Mouse (Mus musculus): ENCODE results near the gene Smtnl1. TPM values are rescaled to one million over a fixed set of nuclear protein-coding genes. Genes with fewer than 3 reads are reported as not detected.
A peak's percentile ranks its signal among the peaks of the same experiment; 100 is the strongest.

Smtnl1 gene
- polyA plus RNA-seq (2016; fragmentation: Nextera tagmentation; extraction: Ambion mirVana): not detected in 2 replicates

DNA sequence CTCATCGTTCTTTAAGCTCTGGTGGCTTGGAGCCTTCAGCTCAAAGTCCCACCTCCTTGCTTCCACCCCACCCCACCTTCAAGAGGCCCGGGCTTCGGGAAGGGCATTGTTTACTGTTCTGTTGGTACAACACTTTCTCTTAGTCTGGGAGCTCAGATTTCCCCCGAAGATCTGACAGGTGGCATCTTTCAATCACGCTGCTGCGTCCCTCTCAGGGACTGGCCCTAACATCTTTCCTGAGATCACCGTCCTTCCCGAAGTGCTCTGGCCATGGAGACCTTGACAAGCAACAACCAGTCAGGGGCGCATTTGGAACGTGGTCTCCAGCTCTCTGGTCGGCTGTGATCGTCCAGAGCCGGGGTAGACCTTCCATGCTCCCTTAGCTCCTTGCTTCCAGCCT lies at the start of gene Smtnl1:
Smtnl1 (minus strand) TSS at position 101 of the 400 bp plus-strand sequence.
- H3K4me3 ChIP-seq: no peak within 1 kb of the TSS

DNA sequence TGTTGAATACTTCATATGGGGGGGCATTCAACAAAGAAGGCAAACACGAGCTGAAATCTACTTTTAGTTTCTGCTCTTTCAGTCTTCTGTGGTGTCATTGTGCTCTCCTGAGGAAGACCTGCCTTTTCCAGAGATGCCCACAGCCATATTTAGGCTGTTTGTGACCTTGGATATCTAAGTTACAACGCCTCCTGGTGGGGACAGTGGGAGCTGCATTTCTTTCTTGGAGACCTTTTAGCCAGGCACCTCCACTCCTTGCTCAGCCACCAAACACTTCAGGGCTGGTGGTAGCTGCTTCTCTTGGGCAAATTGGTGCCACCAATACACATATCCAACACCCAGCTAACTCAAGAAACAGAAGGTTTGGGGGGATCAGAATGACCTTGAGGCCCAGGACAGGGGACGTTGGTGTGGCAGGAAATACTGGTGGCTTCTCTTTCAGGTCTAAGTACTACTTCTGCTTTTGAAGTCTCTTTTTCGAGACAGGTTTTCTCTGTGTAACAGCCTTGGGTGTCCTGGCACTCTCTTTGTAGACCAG lies 48.2 kb upstream of the Smtnl1 start:
- H3K27ac ChIP-seq: no peak overlapping the region
- no peak overlapping the region for H3K4me3 ChIP-seq
- H3K4me1 ChIP-seq: peaks cover 18% of the 10 kb centered on the region
- 59% methylated on average over 4 of the region's 4 CpGs for WGBS
- H3K27me3 ChIP-seq (replicated peaks): peaks cover 98% of the 10 kb centered on the region
- no peak overlapping the region for H3K4me2 ChIP-seq (replicated peaks)
- H3K9ac ChIP-seq: no peak overlapping the region
- H3K9me3 ChIP-seq: no peaks in the 10 kb centered on the region
- ATAC-seq (ENCODE audit: low FRiP score, low read depth): no peak
- H3K36me3 ChIP-seq: no peaks in the 10 kb centered on the region

More for the DNA sequence above, at the start of gene Smtnl1:
- Histone ChIP-seq H3K27me3 (replicated peaks) (0 out of 2 replicates have a peak, but pooled peaks cover 3% of the 10 kb centered on the region), H3K4me1 (peaks cover 2% of the 10 kb centered on the region), H3K4me2 (replicated peaks) (no peak within 1 kb of the TSS), H3K27ac (no peak within 1 kb of the TSS), H3K36me3 (no peaks in the 10 kb centered on the region), H3K9me3 (no peaks in the 10 kb centered on the region), H3K9ac (no peak within 1 kb of the TSS)
- no peak for ATAC-seq (ENCODE audit: low FRiP score, low read depth)
- WGBS: 69% methylated on average over 13 of the region's 13 CpGs

DNA sequence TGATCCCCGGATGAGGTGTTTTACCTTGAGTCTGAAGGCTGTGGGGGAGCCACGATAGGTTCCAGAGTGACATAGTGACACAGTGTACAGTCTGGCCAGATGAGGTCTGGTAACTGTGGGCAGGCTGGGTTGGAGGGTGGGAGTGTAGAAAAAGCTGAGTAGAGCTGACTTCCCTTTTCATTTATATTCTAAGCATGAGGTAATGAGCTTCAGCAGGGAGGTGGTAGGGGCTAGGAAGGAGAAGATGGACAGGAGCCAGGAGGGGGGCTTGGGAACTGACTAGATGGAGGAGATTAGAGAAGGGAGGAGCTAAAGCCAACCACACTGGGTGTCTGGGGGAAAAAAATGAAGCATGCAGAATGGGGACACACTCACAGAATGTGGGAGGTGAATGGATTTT lies 46.5 kb upstream of the Smtnl1 start:
- Histone ChIP-seq H3K36me3 (no peaks in the 10 kb centered on the region), H3K4me1 (peaks cover 22% of the 10 kb centered on the region), H3K9me3 (no peaks in the 10 kb centered on the region), H3K9ac (no peak overlapping the region), H3K27me3 (replicated peaks) (peaks cover 85% of the 10 kb centered on the region), H3K4me2 (replicated peaks) (no peak overlapping the region), H3K4me3 (no peak overlapping the region), H3K27ac (no peak overlapping the region)
- ATAC-seq (ENCODE audit: low FRiP score, low read depth): no peak
- 66% methylated on average over 2 of the region's 2 CpGs for WGBS

DNA sequence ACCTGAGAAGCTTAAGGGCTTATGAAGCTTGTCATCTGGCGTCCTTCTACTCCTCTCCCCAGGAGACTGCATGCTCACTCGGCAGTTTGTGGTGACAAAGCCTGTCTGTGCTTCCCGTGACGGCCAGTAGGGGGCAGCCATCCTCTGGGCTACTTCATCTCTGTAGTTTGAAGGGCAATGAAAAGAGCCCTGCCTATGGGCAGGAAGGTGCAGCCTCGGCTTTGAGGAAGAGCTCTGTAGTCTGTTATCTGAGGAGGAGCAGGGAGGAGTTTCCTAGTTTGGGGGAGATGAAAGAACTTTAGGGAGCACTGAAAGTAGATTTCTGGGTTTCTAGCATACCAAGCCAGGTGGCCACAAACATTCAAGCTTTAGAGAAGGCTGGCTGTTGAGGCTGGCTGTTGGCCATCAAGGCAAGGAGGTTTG lies 46.1 kb upstream of the Smtnl1 start:
- no peak overlapping the region for H3K4me2 ChIP-seq (replicated peaks)
- 10% methylated on average over 5 of the region's 5 CpGs for WGBS
- H3K27ac ChIP-seq: no peak overlapping the region
- no peaks in the 10 kb centered on the region for H3K9me3 ChIP-seq
- no peaks in the 10 kb centered on the region for H3K36me3 ChIP-seq
- peaks cover 22% of the 10 kb centered on the region for H3K4me1 ChIP-seq
- no peak overlapping the region for H3K4me3 ChIP-seq
- no peak overlapping the region for H3K9ac ChIP-seq
- peaks cover 81% of the 10 kb centered on the region for H3K27me3 ChIP-seq (replicated peaks)
- no peak for ATAC-seq (ENCODE audit: low FRiP score, low read depth)

DNA sequence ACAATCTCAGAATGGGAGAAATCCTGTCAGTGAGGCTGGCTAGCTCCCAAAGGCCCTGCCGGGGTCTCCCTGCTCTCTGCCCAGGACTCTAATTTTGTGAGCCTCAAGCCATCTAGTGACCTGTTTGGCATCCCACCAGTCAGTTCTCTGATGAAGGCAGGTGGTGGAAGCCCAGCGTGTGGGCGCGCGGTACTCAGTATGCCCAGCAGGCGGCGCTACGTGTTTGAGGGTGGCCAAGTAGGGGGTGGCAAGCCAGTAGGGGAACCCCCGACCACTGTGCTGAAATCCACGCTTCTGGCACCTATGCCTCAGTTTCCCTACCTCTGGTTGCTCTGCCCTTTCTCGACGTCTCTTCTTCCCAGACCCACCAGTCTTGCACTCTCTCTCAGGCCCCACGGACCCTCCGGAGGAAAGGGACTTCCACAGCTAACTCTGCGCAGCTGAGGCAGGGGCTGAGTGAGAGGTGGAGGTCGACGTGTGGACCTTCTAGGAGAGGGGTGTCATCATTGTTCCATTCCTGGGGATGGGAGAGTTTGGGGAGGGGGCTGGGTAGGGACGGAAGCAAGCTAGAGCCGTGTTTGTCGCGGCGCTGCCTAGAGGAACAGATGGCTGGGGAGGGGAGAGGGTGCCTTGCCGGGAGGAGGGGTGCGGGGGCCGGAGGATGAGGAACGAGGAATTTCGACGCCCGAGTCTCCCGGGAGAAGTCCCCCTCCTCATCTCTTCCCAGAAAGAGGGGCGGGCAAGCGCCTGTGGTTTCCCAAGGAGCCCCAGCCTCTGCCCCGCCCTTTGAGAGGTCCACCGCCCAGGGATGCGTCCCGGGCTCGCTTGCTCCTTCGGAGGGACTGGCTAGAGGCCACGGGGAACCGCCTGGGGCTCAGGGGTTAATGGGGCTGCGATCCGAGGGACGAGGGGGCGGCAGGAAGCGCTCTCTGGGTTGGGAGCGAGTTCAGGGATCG lies 43.4 kb upstream of the Smtnl1 start:
- WGBS: 2% methylated on average over 47 of the region's 47 CpGs
- H3K27me3 ChIP-seq (replicated peaks): peaks cover 54% of the 10 kb centered on the region
- peak overlapping the region; percentile 57; the same call in 1 of the 2 replicates for H3K9ac ChIP-seq
- peaks cover 5% of the 10 kb centered on the region; the same call in 1 of the 2 replicates for H3K36me3 ChIP-seq
- H3K4me1 ChIP-seq: peaks cover 12% of the 10 kb centered on the region
- H3K27ac ChIP-seq: no peak overlapping the region
- peak; percentile 63 for ATAC-seq (ENCODE audit: low FRiP score, low read depth)
- H3K4me2 ChIP-seq (replicated peaks): peak overlapping the region; percentile 82
- H3K4me3 ChIP-seq: peak overlapping the region; percentile 32
- no peaks in the 10 kb centered on the region for H3K9me3 ChIP-seq

DNA sequence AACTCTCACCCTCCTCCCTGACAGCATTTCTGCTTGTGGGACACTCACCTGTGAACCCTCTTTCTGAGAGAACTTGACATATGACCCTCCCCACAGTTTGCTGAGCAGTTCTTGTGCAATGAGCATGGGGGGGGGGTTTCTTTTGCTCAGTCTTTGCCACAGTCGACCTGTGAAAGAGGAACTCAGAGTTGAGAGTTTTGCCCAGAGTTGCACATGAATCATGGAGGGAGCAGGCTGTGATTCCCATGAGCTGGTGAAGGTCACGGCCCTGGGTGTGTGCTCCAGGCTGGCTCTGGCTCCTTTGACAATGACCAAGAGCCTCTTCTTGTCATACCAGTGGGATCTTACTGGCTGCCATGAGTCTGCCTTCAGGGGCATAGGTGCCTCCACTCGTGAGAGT lies 39.8 kb upstream of the Smtnl1 start:
- Histone ChIP-seq H3K36me3 (peaks cover 5% of the 10 kb centered on the region; the same call in 1 of the 2 replicates), H3K27ac (no peak overlapping the region), H3K4me1 (peaks cover 12% of the 10 kb centered on the region), H3K4me2 (replicated peaks) (no peak overlapping the region), H3K9ac (no peak overlapping the region), H3K4me3 (no peak overlapping the region), H3K27me3 (replicated peaks) (peaks cover 18% of the 10 kb centered on the region), H3K9me3 (no peaks in the 10 kb centered on the region)
- no peak for ATAC-seq (ENCODE audit: low FRiP score, low read depth)
- 85% methylated on average over 3 of the region's 3 CpGs for WGBS

DNA sequence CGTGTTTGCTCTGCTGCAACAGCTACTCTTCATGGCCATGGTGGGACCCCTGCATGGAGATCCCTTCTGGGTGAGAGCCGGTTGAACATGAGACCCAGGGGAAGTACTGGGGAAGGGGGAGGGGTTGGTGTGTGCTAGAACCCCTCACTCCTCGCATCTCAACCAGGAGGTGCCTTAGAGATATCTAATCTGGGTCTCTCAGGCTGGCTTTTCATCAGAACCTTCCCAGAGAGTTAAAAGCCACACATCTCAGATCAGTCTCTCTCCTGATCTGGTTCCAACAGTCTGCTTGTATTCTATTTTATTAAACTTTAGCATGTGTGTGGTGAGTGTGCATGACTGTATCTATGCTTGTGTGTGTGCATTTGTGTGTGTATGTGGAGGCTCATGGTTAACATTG lies 39.0 kb upstream of the Smtnl1 start:
- Histone ChIP-seq H3K9ac (no peak overlapping the region), H3K27me3 (replicated peaks) (peaks cover 10% of the 10 kb centered on the region), H3K27ac (no peak overlapping the region), H3K4me1 (peaks cover 11% of the 10 kb centered on the region), H3K36me3 (peaks cover 5% of the 10 kb centered on the region; the same call in 1 of the 2 replicates), H3K4me2 (replicated peaks) (no peak overlapping the region), H3K4me3 (no peak overlapping the region), H3K9me3 (no peaks in the 10 kb centered on the region)
- ATAC-seq (ENCODE audit: low FRiP score, low read depth): no peak
- 90% methylated on average over 3 of the region's 3 CpGs for WGBS

DNA sequence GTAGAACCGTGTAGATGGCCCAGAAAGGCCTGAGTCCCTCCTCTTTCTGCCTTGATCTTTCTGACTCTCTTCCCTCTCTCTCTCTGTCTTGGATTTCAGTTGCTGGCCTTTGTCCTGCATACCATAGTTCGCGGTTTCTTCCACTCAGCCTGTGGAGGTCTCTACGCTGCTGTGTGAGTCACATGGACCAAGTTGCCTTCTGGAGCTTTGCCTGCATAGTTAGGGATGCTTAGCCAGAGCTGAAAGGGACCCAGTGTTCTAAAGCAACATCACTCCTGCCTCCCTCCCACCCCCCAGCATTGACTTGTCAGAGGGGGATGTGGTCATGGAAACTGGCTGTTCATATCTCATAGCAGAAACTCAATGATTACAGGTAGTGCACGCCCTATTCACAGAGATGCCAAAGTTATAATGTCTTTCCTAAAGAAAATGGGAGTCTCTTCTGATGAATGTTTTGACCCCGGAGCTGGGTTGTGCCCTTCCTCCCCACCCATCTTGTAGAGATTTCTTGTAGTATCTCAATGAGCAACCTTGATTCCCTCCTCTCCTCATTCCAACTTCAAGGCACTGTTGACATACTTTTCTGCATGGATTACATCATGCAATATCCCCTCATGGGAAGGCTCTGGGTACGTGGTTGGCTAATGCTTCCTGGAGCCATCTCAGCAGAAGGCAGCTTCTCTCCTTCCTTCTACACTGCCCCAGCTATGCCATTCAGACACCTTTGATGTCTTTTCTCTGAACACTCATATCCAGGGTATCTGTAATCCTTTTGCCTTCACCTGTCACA lies 37.7 kb upstream of the Smtnl1 start:
- no peak overlapping the region for H3K4me2 ChIP-seq (replicated peaks)
- 94% methylated on average over 7 of the region's 7 CpGs for WGBS
- peaks cover 5% of the 10 kb centered on the region; the same call in 1 of the 2 replicates for H3K36me3 ChIP-seq
- no peak overlapping the region for H3K4me3 ChIP-seq
- no peaks in the 10 kb centered on the region for H3K9me3 ChIP-seq
- no peaks in the 10 kb centered on the region for H3K27me3 ChIP-seq (replicated peaks)
- H3K4me1 ChIP-seq: no peaks in the 10 kb centered on the region
- H3K9ac ChIP-seq: no peak overlapping the region
- no peak for ATAC-seq (ENCODE audit: low FRiP score, low read depth)
- H3K27ac ChIP-seq: no peak overlapping the region

DNA sequence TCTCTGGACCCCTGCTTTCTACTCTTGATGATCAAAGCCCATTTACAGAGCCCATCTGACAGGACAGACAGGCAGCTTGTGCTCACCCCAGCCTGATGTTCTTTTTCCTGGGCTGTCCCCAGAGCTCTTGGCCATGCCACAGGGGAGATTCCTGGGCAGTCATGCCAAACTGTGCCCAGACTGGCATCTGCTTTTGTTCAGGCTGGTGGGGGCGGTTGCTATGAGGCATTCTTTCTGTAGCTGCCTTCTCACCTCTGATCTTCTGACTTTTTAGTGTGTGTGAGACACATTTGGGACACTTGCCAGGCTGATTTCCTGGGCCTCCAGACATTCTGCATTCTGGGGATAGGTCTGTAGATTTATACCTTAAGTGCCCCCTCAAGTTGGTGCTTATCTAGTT lies 36.1 kb upstream of the Smtnl1 start:
- Histone ChIP-seq H3K4me2 (replicated peaks) (no peak overlapping the region), H3K9ac (no peak overlapping the region), H3K4me3 (no peak overlapping the region), H3K9me3 (no peaks in the 10 kb centered on the region), H3K27me3 (replicated peaks) (no peaks in the 10 kb centered on the region), H3K27ac (no peak overlapping the region), H3K4me1 (no peaks in the 10 kb centered on the region), H3K36me3 (peaks cover 5% of the 10 kb centered on the region; the same call in 1 of the 2 replicates)
- 85% methylated on average over 1 of the region's 1 CpGs for WGBS
- no peak for ATAC-seq (ENCODE audit: low FRiP score, low read depth)

DNA sequence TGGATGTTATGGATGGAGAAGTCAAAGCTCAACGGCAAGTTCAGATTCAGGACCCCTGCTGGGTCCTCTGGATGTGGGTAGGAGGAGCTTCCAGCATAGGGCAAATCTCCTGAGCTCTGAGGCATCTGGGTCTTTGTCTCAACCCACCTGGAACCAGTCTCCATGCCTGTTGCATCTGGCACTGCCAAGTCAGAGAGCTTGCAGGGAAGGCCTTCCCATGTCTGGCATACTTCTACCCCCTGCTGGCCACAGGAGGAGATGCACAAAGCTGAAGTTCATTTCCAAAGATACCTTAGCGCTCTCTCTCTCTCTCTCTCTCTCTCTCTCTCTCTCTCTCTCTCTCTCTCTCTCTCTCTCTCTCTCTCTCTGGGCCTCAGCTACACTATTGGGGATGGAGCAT lies 33.3 kb upstream of the Smtnl1 start:
- 83% methylated on average over 2 of the region's 2 CpGs for WGBS
- peak; percentile 62; the same call in 1 of the 2 replicates for ATAC-seq (ENCODE audit: low FRiP score, low read depth)
- Histone ChIP-seq H3K9ac (no peak overlapping the region), H3K27ac (no peak overlapping the region), H3K9me3 (no peaks in the 10 kb centered on the region), H3K27me3 (replicated peaks) (no peaks in the 10 kb centered on the region), H3K36me3 (no peaks in the 10 kb centered on the region), H3K4me1 (peaks cover 7% of the 10 kb centered on the region; the same call in 1 of the 2 replicates), H3K4me3 (no peak overlapping the region), H3K4me2 (replicated peaks) (no peak overlapping the region)

DNA sequence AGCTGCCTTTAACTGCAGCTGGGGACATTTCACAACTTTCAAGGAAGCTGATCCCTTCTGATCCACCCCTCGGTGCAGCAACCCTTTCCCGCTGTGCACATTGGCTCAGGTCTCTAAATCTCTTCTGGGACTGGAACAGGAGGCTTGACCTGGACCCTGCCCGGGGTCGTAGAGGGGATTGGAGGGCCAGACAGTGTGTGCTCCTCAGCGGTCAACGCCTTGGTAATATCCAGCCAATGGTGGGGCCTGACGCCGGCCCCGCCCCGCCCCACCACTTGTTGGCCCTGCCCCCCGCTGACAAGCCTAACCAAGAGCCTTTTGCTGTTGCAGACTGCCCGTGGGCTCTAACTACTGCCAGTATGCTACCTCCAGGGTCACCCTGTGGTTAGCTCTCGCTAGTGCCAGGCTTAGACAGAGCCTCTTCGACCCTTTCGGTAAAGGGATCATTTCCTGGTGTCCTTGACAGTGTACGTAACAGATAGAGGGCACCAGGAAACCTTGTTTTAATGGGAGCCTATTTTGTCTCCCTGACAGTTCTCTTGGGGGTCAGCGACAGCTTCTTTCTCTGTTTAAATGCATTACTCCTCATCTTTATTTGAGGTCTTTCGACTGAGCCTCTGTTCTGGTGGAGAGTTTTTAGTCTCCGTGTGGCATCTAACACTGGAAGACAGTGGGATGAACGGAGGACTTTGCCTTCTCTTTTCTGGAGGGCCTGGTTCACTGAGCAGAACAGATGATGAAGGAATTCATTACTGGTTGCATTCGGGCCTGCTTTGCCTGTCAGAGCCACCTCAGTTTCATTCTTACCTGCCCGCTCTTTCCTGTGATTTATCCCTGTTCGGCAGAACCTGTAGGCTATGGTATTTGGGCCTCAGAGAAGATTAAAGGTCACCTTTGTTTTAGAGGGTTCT lies 28.9 kb upstream of the Smtnl1 start:
- no peak overlapping the region for H3K9ac ChIP-seq
- no peaks in the 10 kb centered on the region for H3K27me3 ChIP-seq (replicated peaks)
- H3K4me3 ChIP-seq: no peak overlapping the region
- ATAC-seq (ENCODE audit: low FRiP score, low read depth): peak; percentile 48; the same call in 1 of the 2 replicates
- WGBS: 29% methylated on average over 23 of the region's 23 CpGs
- peak overlapping the region; percentile 36 for H3K4me2 ChIP-seq (replicated peaks)
- peaks cover 7% of the 10 kb centered on the region; the same call in 1 of the 2 replicates for H3K4me1 ChIP-seq
- no peaks in the 10 kb centered on the region for H3K9me3 ChIP-seq
- H3K36me3 ChIP-seq: no peaks in the 10 kb centered on the region
- H3K27ac ChIP-seq: no peak overlapping the region

Measured in neural tube, embryonic 12.5 days (tissue).